Mouse (Mus musculus): ENCODE results near the gene Gm7247. TPM values are rescaled to one million over a fixed set of nuclear protein-coding genes. Genes with fewer than 3 reads are reported as not detected.

The Gm7247 gene
- total and polyA plus RNA-seq, 2 experiments from 2014 or later, result not detected

- H3K4me1 ChIP-seq (ENCODE audit: insufficient read depth), result no peaks in the 10 kb centered on the region
- H3K36me3 ChIP-seq (ENCODE audit: insufficient read depth), result no peaks in the 10 kb centered on the region
- no peak within 1 kb of the TSS for H3K27ac ChIP-seq (ENCODE audit: low read depth, low read length)
- no peaks in the 10 kb centered on the region for H3K9me3 ChIP-seq (ENCODE audit: low read length)
- ATAC-seq (no peak), DNase-seq (no peak)
- TF ChIP-seq CTCF (IDR thresholded peaks at IDR 0.05; ENCODE audit: low read depth), result no peak
- H3K9ac ChIP-seq, result no peak within 1 kb of the TSS
- H3K4me3 ChIP-seq (ENCODE audit: low read depth, low read length), result no peak within 1 kb of the TSS
- WGBS, result 81% methylated on average over 1 of the region's 1 CpGs
- H3K27me3 ChIP-seq (ENCODE audit: insufficient read depth, low read length), result no peaks in the 10 kb centered on the region
- no peak within 1 kb of the TSS for H3K4me2 ChIP-seq (ENCODE audit: low read depth)
Observed at GRCm38 (mm10) chr14:51611210-51611609, 249.7 kb downstream of the Gm7247 start, which contains the start of gene Gm17078. Gene Gm17078 (minus strand): TSS chr14:51611310.

Other genes with a start within 250 kb of the Gm7247 start
- 0.15 TPM in 1 of 2 replicates, not detected in the other for gene Eddm3b, start 247.3 kb upstream of the Gm7247 start, total RNA-seq (2014; rRNA removed)
- gene Eddm3b, start 247.3 kb upstream of the Gm7247 start, polyA plus RNA-seq (2015; fragmentation: Nextera tagmentation; extraction: Ambion mirVana), result 0.22 TPM in 1 of 2 replicates, not detected in the other
- gene Rnase6, start 237.8 kb upstream of the Gm7247 start, total RNA-seq (2014; rRNA removed), result 0.77 and 2.7 TPM in 2 replicates
- gene Rnase6, start 237.8 kb upstream of the Gm7247 start, polyA plus RNA-seq (2015; fragmentation: Nextera tagmentation; extraction: Ambion mirVana), result 1.3 and 1.4 TPM in 2 replicates
- not detected in 2 replicates for gene Rnase1, start 215.0 kb upstream of the Gm7247 start, total RNA-seq (2014; rRNA removed)
- gene Rnase1, start 215.0 kb upstream of the Gm7247 start, polyA plus RNA-seq (2015; fragmentation: Nextera tagmentation; extraction: Ambion mirVana), result 0.21 TPM in 1 of 2 replicates, not detected in the other
- gene Rnase2b, start 199.5 kb upstream of the Gm7247 start, total RNA-seq (2014; rRNA removed), result not detected in 2 replicates
- gene Rnase2b, start 199.5 kb upstream of the Gm7247 start, polyA plus RNA-seq (2015; fragmentation: Nextera tagmentation; extraction: Ambion mirVana), result not detected in 2 replicates
- not detected in 2 replicates for gene Ang2, start 162.6 kb upstream of the Gm7247 start, total RNA-seq (2014; rRNA removed)
- gene Ang2, start 162.6 kb upstream of the Gm7247 start, polyA plus RNA-seq (2015; fragmentation: Nextera tagmentation; extraction: Ambion mirVana), result not detected in 2 replicates
- not detected in 2 replicates for gene Ear14, start 158.4 kb upstream of the Gm7247 start, total RNA-seq (2014; rRNA removed)
- not detected in 2 replicates for gene Ear14, start 158.4 kb upstream of the Gm7247 start, polyA plus RNA-seq (2015; fragmentation: Nextera tagmentation; extraction: Ambion mirVana)
- gene Rnase2a, start 105.6 kb upstream of the Gm7247 start, total RNA-seq (2014; rRNA removed), result not detected in 2 replicates
- gene Rnase2a, start 105.6 kb upstream of the Gm7247 start, polyA plus RNA-seq (2015; fragmentation: Nextera tagmentation; extraction: Ambion mirVana), result not detected in 2 replicates
- not detected in 2 replicates for gene Vmn2r88, start 49.1 kb downstream of the Gm7247 start, total RNA-seq (2014; rRNA removed)
- gene Vmn2r88, start 49.1 kb downstream of the Gm7247 start, polyA plus RNA-seq (2015; fragmentation: Nextera tagmentation; extraction: Ambion mirVana), result not detected in 2 replicates
- gene Vmn2r89, start 90.1 kb downstream of the Gm7247 start, total RNA-seq (2014; rRNA removed), result not detected in 2 replicates
- not detected in 2 replicates for gene Vmn2r89, start 90.1 kb downstream of the Gm7247 start, polyA plus RNA-seq (2015; fragmentation: Nextera tagmentation; extraction: Ambion mirVana)
- not detected in 2 replicates for gene Gm5622, start 191.0 kb downstream of the Gm7247 start, total RNA-seq (2014; rRNA removed)
- gene Gm5622, start 191.0 kb downstream of the Gm7247 start, polyA plus RNA-seq (2015; fragmentation: Nextera tagmentation; extraction: Ambion mirVana), result not detected in 2 replicates
- gene Gm17175, start 212.3 kb downstream of the Gm7247 start, total RNA-seq (2014; rRNA removed), result not detected in 2 replicates
- gene Gm17175, start 212.3 kb downstream of the Gm7247 start, polyA plus RNA-seq (2015; fragmentation: Nextera tagmentation; extraction: Ambion mirVana), result not detected in 2 replicates
- not detected in 2 replicates for gene Gm17174, start 230.4 kb downstream of the Gm7247 start, total RNA-seq (2014; rRNA removed)
- not detected in 2 replicates for gene Gm17174, start 230.4 kb downstream of the Gm7247 start, polyA plus RNA-seq (2015; fragmentation: Nextera tagmentation; extraction: Ambion mirVana)
- not detected in 2 replicates for gene Gm17078, start 249.6 kb downstream of the Gm7247 start, total RNA-seq (2014; rRNA removed)
- gene Gm17078, start 249.6 kb downstream of the Gm7247 start, polyA plus RNA-seq (2015; fragmentation: Nextera tagmentation; extraction: Ambion mirVana), result not detected in 2 replicates